Mouse (Mus musculus) frontal cortex, postnatal 25 days (tissue): ENCODE measurements around the gene Hsf4.
"Not testable (repeated sequence)": the region's sequence is repeated elsewhere in the genome, so short reads cannot be mapped to it uniquely, and the experiment has no call there.

Experiments
- DNase-seq, 2 experiments: peaks; one replicate each; pipeline ENCODE4 v3.0.0; 2022; ENCODE audit warnings: low spot score in 2 of 2

The Hsf4 gene

DNA sequence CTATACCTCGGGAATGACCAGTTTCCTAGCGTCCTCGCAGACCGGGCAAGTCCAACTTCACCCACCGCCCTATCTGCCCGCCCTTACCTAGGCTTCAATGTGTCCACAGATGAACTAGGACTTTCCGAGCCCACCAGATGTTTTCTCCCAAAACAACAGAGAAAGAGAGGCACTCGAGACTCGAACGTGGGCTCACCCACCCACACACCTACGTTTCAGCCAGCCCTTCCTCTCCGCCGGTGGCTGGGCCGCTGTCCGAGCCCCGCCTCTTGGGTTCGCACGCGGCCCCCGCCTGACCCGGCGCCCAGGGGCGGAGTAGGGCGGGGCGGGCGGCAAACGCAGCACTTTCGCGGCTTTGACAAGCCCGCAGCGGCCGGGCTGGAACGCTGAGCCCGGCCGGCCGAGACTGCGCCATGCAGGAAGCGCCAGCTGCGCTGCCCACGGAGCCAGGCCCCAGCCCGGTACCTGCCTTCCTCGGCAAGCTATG, at the start of gene Hsf4:
TSS of gene Hsf4 (plus strand) at position 341 of the 487 bp plus-strand sequence.
- DNase-seq, result no peak

DNA sequence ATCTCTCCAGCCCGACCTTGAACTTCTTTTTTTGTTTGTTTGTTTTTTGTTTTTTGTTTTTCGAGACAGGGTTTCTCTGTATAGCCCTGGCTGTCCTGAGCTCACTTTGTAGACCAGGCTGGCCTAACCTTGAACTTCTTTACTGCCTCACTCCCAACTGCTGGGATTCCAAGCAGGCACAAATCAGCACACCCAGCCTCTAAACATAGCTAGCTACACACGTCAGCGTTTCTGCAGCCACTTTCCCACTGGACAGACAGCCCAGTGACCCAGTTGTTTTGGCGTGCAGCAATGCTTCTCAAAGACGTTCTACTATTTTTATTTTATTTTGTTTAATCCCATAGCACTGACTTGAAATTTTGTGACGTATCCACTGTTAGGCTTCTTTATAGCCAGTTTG, 45.8 kb upstream of the Hsf4 start:
- DNase-seq, result no peak

DNA sequence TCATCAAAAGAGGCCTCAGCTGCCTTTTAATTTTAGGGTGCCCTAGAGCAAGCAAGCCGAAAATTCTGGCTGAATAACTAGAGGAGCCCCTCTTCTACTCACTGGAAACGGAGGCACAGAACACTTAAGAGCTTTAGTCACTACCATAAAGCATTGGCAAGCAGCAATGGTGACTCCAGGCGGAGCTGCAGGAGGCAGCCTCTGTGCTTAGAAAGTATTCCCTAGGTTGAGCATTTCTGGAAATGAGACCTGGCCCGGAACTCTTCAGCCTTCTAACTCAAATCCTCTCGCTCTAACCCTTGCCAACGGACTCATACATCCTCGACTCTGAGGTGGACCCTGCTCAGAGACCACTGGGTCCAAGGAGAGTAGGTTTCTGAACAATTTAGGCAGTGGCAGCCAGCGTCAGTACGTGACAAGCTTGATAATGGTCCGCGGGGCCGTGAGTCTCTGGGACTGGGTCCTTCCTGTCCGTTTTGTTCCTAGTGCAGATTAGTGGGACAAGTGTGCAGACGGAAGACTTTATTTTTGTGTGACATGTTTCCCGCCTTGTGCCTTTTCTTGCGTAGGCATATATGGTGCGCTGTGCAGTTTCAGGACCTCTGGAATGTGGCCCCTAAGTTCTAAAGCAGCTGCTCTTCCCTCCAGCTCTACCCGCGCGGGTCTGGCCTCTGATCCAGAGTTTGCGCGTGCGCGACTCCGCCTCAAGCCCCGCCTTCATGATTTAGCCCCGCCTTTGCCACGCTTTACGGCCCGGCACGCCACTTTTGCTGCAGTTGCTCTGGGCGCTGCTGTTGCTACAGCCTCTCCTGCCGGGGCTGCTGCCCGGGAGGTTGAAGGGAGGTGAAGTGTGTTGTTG, 45.0 kb upstream of the Hsf4 start, which contains the start of gene D230025D16Rik:
TSS of gene D230025D16Rik (plus strand) at position 733 of the 859 bp plus-strand sequence.
- DNase-seq, result peak; percentile 90 to 91

DNA sequence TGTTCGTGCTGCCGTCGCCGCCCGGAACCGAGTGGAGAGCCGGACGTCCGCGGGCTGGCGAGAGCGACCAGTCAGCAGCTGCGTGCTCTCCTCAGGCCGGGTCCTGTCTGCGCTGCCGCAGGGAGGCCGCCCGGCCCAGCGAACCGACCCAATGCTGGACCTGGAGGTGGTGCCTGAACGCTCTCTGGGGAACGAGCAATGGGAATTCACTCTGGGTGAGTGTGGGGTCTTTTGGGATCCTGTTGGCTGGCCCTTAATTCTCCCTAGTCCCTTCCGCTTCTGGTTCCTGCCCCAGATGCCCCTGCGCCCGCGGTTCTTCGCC, 44.4 kb upstream of the Hsf4 start:
- DNase-seq, result no peak

DNA sequence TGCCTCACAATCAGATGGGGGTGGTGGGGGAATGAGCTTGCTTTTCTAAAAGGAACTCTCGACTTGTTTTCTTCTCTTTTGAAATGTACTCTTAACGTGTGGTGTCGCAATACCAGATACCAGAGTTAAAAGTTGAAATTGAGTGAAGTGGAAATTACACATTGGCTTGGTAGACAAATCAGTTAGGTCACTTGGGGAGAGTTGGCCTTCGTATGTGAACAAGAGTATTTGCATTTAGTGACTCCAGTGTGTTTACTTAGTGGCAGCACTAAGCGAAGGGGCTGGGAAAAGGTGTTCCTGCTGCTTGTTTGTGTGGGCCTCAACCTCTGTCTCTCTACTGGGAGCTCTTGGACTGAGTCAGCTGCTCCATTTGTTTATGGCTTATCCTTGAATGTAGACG, 43.7 kb upstream of the Hsf4 start:
- DNase-seq, result no peak

DNA sequence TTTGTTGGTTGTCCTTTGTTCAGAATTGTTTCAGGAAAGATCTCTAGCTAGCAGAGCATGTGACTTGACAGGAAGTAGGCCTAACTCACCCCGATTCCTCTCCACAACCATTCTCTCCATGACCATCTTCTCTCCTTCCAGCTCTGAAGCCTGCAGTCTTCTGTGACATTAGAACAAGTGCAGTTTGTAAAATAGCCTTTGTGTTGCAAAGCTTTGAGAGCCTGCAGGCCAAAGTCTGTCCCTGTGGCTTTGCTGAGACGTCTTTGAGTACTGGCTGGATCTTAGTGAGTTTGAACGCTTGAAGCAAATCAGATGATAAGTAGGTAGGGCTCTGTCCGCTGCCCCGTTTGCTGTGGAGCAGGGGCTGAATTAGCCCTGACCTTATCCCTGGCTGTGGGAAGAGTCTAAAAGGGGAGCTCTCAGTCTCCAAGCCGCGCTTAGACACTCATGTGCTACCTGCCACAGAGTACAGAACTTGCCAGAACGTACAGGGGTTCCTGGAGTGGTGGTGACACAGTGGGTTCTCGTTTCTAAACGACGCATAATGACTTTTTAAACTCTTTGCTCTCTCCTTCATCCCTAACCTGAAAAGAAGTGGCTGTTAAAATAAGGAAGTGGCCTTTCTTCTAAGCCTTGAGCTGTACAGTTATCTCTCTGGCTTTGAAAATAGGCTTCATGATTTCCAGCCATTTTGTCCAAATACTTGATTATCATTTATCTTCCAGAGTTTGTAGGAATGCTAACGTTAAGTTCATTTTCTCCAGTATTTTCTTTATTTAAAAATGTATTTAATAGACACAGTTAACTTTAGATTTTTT, 37.9 kb upstream of the Hsf4 start:
- no peak for DNase-seq

DNA sequence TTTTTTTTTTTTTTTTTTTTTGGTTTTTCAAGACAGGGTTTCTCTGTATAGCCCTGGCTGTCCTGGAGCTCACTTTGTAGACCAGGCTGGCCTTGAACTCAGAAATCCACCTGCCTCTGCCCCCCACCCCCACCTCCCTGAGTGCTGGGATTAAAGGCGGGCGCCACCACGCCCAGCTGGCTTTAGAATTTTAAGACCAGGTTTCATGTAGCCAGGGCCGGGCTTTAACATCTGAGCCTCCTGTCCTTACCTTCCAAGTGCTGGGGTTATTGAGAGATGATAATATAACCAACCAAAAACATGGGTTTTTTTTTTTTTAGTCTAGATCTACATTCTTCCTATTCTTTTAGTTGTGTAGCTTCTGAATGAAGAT, 37.3 kb upstream of the Hsf4 start:
- not testable (repeated sequence) for DNase-seq

DNA sequence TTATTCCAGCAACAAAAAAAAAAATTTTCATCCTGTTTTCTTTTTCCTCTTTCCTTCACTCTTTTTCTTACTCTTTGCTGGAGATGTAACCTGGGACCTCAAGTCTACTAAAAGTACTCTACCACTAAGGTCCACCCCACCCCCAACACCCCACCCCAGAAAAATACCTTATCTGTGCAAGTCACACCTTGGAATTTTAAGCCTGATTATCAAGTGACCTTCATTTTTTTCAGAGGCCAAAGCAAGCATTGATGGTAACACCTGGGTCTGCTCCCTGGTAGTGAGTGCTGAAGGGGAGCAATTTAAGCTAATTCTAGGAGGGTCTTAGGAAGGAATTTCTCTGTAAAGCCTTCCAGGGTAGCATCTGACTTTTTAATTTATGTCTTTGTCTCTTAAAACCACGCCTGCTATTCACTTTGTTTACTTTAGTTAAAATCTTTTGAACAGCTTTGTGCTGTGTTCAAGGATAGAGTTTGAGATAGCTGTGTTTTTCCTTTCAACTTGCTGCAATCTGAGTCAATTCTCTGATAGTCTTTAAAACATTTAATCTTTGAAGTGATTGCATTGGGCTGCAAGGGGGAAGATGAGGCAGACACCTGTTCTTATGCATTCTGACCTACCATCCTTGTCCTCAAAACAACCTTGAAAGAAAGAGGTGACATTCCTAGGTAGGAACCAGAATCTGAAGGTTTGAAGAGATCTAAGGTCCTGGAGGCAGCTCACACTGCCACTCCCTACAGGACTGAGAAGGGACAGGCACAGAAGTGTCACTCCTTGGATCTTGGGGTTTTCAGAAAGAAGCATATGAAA, 36.3 kb upstream of the Hsf4 start:
- DNase-seq, result no peak

DNA sequence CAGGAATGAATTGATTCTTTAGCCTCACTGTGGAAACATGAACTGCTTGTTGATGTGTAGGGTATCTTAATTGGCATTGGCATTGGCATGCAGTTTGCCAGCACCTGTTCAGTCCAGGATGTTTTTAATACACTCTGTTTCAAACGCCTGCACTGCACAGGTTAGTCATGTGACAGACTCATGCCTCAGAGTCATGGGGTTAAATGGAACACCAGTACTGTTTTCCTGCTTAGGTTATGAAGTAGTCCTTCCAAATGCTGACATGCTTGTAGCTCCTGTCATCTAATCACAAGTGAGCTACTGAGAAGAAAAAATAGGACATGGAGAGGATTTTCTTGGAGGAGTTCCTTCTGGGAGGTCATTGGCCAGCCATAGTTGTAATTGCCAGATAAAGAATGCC, 34.4 kb upstream of the Hsf4 start:
- DNase-seq, result no peak

DNA sequence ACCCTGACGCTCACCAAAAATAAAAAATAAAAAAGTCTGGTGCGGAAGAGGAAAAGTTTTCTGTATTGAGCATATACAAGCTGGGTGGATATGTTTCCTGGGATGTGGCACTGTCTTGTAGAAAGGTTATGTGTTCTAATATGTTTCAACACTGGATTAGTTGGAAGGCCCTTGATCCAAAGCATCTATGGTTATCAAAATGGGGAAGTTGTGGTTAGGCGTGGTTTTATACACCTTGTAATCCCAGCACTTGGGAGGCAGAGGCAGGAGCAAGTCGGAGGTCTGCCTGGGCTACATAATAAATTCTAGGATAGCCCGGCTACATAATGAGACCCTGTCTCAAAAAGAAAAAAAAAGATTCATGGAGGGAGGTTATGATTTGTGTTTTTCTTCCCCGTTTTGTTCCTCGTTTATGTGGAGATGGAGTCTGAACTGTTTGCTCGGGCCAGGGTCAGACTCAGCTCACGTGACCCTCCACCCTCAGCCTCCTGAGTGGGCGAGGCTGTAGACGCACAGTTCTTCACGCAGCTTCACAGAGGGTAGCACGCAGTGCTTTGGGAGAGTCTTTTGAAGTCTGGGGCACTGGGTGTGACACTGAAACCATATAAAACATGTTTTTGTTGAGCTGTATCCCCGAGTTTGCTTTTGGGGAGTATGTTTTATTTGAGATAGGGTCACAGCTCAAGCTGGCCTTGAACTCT, 32.0 kb upstream of the Hsf4 start:
- DNase-seq, result no peak

DNA sequence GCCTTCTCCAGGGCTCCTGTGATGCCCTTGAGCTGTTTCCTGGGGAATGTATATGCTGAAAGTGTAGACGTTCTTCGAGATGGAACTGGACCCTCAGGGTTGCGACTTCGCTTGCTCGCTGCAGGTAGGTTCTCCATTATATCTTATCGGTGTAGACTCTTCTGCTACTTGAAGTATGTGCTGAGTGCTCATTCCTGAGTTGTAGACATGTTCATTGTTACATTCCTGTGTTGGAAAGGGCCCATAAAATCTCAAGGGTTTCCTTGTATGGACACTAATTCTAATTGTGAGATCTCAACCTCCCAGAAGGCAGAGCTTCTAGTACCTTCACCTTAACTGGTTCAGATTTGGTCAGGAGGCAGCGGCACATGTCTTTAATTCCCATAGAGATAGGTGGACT, 28.6 kb upstream of the Hsf4 start:
- no peak for DNase-seq

DNA sequence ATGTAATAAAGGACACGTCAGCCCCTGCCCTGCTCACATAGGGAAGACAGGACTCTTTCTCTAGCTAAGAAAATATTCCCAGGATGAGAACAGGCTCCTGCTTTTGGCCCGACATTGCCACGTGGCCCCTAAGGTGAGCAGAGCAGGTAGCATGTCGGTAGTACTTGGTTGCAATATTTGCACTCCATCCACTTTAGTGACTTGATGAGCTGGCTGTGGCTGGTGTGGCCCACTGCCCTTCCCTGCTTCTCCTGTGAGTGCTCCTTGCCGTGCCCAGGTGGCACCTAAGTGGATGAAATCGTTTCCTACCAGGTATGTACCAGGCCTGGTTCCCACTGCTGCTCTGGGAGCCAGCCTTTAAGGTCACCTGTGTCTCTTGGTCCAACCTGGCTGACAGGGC, 17.6 kb upstream of the Hsf4 start:
- no peak for DNase-seq

DNA sequence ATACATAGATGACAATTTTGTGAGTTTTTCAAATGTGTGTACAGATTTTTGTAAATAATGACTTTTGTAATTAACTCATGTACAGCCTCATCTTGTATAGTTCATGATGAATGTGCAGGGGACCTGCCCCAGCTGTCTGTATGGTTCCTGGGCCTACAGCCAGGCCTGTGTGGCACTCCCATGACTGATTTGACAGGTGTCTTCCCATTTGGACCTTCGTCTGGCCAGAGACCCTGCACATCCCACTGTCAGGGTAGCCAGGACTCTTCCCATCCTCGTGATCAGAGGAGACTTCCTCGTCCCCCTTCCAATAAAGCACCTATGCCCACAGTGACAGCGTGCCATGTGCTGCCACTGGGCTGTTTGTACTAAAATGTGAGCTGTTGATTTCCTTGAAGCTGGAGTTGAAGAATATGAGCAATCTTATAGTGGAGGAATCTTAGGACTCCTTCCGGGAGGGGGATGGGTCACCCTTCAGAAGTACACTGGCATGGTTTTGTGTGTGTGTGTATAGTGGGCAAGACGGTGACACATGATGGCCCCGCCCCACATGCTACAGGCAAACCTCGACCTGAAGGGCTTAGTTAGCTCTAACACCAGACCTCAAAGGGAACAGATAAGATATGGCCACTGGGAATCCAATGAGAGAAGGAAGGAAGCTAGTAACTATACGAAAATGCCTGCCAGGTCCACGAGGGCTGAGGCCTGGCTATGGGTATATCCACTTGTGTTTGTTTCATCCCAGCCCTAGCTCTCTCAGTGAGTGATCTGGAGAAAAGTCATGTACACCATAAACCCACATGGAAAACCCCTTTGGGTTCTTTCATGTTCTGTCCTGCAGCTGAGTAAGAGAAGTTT, 16.7 kb upstream of the Hsf4 start:
- no peak for DNase-seq

DNA sequence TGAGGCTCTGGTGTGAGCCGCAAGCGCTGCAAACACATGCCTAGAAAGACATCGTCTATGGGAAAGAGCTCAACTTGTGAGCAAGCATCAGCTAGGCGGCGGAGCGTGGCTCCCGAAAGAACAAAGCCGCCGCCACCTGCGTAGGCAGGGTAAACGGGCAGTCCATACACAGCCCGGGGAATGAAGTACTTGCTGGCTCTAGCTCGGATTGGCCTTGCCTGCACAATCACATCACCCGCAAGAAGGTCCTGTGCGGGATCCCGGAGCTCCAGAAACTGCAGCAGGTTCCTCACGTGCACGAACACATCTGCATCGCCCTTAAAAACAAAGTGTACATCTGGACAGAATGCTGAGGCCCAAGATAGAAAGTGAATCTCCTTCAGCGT, 15.8 kb upstream of the Hsf4 start:
- DNase-seq, result no peak

DNA sequence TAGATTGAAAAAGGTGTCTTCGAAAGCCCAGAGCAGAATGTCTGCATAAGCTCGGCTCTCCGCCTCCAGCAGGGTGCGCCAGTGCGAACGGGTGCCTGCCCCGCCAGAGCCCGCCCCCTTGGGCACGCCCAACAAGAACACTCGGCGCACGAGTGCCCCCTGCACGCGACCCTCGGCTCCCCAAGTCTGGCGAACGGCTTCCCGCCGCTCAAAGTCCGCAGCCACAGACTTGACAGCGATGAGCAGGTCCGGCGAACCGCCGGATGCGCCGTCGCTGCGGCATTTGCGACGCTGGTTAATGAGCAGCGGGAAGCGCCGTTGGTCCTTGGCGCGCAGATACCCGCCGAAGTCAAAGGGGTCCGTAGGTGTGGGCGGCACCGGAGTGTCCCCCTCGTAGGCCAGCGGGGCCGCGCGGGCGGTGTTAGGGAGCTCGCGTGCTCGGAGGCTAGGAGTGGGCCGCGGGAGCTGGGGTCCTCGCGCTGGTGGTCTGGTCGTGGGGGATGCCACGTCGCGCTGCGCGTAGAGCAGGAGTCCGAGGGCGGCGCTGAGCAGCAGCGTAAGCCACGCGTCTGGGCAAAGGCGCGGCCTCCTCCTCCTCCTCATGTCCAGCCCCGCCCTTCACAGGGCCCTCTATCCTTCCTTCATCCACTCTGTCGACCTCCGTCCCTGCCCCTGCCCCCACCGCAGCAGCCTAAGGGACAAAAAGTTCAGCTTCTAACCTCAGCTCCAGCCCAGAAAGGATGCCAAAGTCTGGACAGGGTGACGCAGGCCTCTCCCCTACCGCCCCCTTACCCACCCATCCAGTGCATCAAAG, 15.2 kb upstream of the Hsf4 start:
- peak; percentile 80 to 82 for DNase-seq

DNA sequence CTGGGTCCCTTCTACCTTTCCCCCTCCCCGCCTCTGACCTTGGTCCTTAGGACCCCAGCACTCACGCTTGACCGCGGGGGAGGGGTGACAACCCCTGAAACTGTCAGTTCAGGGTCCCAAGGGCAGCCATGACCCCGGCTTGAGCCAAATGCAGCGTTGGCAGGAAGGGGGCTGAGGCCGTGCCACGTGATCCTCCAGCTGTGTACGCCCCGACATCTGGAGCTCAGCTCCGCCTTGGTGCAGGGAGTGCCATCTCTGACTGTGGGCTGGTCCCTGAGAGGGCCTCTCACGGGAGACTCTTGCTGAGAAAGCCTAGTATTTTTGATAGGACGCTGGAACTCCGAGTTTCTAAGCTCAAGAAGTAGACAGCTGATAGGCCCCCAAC, 14.6 kb upstream of the Hsf4 start, which contains the start of gene B3gnt9:
TSS of gene B3gnt9 (minus strand) at position 188 of the 385 bp plus-strand sequence.
- DNase-seq, result no peak

DNA sequence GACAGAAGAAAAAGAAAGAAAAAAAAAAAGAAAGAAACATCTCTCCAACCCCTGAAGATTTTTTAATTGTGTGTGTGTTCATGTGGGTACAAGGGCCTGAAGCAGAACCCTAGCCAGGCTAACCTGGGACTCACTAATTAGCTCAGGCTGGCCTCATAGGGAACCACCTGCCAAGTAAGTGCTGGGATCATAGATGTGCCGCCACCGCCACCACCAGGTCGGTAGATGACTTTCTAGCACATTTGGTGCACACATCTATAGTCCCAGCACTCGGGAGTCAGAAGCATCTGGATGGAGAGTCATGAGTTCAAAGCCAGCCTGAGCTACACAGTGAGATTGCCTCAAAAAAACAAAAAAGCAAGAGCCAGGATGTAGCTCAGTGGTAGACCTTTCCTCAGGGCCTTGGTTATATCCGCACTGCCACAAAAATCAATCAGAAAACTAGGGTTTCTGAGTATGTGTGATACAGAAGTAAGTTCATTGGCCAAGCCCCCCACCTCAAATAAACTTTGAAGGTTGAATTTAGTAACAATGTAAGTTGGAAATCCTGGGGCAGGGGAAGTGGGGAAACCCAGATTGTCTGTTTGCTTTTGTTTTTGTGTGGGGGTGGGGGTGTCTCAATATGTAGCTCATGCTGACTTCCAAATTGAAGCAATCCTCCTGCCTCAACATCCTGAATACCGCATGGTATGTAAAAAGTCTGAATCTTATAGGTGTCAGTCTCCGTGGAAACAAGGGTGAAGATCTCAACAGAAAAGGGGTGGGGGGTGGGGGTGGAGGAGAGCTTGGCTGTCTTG, 12.1 kb upstream of the Hsf4 start:
- DNase-seq, result no peak

DNA sequence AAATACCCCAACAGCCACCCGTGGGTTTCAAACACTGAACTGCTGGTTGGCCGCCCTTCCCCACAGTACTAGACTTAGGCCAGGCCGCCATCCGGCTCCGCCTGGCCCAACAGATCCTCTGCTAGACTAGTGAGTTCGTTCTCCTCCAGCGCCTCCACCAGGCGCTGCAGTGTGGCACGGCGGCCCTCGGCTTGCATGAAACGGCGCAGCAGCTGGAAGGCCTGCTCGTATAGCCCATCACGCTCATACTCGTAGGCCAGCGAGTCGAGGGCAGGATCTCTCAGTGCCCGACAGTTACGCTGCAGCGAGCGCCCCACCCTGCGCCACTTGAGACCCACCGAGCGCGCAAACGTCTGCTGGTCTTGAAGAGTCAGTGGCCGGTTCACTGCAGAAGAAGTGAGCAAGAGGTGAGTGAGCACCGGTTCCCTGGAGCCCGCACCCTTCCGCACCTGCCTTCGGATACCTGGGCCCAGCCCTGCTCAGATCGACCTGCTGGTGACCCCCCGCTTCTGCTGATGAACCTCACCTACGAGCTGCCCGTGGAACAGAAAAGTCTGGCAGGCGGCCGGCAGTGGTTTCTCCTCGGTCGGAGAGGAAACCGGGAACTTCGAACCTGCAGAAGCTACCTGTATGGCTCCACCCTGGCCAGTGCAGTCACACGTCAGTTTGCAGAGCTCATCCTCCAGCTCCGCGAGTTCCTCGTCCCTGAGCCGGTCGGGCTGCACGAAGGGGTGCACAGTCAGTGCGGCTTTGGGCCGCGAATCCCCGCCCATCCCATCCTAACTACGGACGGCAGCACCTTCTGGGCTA, 10.5 kb upstream of the Hsf4 start:
- DNase-seq, result no peak
